Mouse (Mus musculus) gastrocnemius, adult 8-10 months (tissue): ENCODE data around the gene Prss12. TPM values are rescaled to one million over a fixed set of nuclear protein-coding genes. Genes with fewer than 3 reads are reported as not detected.

ENCODE experiments used
- DNase-seq, 2 experiments: peaks; one replicate each; pipeline ENCODE4 v3.0.0; 2022; ENCODE audit warnings: low spot score in 2 of 2
- total RNA-seq, 4 experiments: library from RNA; stranded (reverse); gene quantifications; 2 replicates each; pipeline ENCODE4 v1.2.4; 2022

Prss12 gene
- total RNA-seq, result under 1 TPM; 0.19 to 0.52 (median 0.34) TPM

DNA sequence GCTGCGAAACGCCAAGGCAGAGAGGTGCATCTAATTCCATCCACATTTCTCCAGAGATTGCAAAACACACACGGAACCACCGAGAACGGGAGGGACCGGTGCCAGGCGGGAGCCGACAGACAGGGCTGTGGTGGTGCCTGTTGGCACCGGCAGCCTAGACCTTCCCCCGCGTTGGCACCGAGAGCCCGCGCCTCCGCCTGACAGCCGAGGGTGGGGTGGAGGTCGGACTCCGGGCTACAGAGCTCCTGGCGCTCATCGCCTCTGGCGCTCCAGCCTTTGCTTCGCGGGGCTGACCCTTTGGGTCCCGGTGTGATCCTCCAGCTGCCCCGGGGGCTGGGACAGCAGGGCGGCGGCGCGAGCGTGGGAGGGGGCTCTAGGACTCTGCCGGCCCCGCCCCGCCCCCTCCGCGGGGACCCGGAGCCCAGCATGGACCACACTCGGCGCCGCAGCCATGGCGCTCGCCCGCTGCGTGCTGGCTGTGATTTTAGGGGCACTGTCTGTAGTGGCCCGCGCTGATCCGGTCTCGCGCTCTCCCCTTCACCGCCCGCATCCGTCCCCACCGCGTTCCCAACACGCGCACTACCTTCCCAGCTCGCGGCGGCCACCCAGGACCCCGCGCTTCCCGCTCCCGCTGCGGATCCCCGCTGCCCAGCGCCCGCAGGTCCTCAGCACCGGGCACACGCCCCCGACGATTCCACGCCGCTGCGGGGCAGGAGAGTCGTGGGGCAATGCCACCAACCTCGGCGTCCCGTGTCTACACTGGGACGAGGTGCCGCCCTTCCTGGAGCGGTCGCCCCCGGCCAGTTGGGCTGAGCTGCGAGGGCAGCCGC, at the start of gene Prss12:
Gene Prss12 (plus strand): TSS at position 206 of the 830 bp plus-strand sequence.
- DNase-seq, result peak in 1 of 2 experiments; percentile 3

DNA sequence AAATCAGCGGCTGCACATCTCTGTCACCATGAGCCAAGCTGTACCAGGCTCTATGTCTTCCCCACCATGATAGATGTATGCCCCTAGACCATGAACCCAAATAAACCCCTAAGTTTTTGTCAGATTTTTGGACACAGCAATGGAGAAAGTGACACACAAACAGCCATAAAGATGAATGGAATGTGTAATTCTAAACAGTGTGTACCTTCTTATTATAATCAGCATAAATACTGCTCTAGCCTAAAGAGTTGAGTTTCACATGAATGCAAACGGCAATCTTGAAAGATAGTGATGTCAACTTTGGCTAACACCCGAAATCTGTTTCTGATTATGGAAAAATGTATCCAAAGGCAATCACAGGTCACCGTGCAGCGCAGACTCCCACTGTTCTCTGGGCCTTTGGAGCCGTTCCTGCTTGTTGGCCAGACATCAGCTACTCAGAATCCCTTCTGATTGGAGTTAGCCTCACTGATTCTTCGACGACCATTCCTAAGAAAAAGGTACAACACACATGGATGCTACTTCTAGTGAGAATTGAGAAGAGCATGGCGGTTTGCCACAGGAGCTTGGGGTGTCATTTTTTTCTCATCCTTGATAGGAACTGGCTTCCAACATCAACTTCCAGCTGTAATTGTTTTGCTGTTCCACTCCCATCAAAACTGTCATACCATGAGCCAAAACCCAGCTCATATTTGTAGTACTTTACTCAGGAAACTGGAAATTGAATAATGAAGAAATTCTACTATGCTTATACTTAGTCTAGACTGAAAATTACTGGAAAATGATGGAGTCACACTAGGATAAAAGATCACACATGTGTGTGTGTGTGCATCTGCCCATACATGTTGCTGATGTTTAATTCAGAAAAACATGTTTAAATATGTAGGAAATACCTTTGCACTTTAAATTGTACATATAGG, 48.9 kb upstream of the Prss12 start:
- no peak for DNase-seq

DNA sequence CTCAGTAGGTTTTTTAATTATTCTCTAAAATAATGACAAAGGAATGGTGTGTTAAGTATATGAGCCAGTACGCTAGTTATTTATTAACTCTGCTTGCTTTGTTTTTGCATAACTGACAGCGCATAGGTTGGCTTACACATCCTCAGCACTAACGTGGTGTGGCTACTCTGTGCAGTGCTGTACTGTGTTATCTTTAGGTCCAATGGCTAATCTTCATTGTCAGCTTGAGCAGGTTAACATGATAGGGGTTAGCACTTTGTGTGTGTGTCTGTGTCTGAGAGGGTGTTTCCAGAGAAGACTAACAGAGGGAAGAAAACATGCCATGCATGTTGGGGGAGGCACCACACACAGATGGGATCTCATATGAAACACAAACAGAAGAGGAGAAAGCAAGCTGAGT, 41.8 kb upstream of the Prss12 start:
- DNase-seq, result no peak

DNA sequence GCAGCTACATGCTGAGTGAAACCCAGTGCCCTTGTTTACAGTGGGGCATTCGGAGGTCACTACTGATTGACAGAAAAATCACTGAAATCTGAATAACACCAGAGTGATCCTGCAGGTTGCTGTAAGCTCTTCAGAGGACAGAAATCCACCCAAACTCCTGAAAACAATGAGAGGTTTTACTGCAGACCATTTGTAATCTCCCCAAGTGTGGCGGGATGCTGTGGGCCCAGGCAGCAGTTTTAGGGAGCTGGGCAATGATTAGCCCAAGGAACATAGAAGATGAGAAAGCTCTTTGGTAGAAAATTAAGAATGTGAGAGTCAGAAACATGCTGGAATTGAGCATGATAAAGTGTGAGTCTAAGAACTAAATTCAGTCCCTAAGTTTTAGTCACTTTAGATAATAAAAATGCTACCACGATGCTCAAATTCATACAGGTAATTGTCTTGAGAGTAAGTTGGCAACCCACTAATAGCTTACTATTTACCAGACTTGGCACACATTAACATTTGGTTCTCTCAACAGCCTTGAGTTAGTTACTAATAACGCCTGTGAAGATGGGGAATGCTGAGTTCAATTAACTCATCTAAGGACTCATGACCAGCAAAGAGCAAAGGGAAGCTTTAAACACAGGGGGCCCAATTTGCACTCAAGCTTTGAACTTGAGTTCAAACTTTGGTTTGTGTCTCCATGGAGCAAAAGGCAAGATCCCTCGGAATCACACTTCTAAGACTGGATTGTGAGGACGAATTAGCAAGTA, 34.7 kb upstream of the Prss12 start:
- DNase-seq, result no peak

DNA sequence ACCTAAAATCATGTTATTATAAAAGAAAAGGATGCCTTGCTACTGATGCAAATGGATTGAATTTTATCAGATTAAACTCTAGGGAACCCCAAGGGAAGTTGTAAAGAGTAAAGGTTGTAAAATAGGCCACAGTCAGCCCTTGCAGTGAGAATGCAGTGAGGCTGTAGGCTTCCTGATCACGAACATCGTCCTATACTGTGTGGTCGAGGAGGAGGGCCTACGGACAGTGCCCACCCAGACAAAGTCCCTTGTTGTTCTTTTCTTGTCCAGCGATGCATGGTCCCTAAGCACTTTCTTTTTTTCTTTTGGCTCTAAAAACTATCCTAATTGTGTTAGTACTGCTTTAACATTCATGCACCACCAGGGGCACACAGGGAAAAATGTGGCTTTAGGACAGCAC, 33.5 kb upstream of the Prss12 start:
- no peak for DNase-seq

DNA sequence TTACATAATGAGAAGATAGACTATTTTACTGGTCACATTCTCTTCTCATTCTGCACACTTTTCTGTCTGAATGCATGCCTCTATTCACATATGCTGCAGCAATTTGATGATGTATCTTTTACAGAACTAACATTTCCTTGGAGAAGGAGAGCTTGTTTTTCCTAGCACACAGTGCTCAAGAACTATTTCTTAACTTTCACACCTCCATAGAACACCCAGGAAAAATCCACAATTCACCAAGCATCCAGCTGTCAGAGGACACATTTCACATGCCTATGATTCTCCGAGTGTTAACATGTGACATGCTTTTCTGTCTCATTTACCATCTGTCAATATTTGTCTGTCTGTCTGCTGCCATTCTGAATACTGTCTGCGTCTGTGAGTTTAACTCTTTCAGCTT, 21.1 kb upstream of the Prss12 start:
- DNase-seq, result no peak

DNA sequence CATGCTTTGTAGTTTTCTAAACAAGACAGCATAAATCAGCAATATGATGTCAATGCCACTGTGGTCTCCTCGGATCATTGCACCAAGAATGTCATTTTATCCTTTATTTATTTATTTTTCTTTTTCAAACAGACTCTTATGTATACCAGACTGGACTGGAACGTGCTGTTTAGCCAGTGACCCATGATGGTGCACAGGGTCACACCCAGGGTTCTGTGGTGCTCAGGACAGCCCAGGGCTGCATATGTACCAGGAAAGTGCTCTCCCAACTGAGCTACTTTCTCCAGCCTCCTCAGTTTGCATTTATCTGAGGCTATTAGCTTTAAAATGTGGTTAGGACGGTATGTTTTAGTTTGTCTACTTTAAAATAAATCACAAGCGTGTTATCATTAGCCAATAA, 18.7 kb upstream of the Prss12 start:
- DNase-seq, result no peak

DNA sequence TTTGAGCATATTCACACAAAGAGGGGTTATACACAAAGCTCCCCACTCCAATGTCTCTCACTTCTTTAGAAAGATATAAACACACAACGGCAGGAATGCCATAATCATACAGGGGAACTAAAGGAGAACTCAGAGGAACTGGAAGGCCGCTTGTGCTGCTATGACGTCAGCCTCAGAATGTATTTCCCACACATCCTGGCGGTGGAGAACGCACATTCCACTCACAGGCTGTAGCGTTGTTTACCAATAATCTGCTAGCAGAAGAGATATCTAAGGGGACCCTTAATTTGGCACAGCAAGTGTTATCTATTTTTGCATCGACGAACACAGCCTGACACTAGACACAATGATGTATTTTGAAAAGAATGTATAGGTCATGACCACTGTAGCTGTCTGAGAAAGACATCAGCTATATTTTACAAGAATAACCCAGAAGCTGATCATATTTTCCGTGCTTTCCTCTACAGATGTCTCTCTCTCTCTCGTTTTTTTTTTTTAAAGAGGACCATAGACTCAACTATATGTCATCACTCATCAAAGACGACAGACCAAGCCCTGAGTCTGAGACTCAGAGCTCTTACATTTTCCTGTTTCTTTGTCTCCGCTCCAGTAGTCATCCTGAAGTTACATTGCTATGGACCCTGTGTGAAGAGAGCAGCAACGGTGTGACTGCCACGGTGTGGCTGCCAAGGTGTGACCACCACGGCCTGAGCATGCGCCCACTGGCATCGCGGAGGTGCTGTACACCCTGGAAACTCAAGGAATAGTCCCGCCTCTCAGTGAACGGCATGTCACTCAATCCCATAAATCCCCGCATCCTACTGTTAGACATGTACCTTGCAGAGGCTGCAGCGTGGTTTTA, 16.9 kb upstream of the Prss12 start:
- DNase-seq, result no peak

DNA sequence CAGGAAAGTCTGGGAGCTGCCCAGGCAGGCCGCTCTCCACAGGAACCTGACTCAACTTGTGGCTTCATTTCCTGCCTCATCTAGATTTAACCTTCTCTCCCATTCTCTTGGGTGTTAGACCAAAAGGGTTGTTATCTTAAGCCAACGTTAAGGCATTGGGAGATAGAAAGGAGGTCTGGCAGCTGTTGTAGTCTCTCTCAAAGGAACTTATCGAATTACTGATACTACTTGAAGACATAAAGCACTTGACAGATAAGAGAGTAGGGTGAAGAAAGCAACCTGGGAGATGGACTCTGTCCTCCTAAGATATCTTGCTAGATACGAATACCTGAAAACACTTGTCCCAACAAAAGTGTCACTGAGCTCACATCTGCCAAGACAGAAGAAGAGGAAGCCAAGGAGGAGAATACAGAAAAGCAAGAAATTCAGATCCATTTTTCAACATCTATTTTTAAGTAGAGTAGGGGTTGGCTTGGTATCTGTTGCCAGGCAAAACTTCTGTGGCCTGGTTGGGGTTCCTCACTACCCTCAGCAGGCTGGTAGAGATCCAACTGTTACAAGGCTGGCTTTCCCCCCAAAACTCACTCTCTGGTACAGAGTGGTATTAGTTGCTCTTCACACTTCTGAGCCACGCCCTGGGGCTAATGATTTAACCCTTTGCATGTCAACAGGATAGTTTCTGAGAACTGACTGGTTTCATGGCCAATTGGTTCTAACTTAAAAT, 14.6 kb upstream of the Prss12 start:
- no peak for DNase-seq

DNA sequence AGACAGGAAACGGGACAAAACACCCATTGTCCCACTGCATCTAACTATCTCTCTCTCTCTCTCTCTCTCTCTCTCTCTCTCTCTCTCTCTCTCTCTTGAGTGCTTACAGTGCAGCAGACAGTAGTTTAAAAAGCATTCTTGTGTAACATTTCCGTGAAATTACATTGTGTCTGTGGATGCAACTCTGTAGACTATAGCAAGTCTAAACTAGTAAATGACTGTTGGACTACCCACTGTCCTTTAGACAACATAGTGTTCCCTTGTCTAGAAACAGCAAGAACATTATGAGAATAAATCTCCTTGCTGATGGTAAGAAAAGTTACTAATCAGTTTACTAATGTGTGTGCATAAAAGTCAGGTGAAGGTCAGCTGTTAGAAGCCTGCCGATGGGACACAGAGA, 13.4 kb upstream of the Prss12 start:
- no peak for DNase-seq

DNA sequence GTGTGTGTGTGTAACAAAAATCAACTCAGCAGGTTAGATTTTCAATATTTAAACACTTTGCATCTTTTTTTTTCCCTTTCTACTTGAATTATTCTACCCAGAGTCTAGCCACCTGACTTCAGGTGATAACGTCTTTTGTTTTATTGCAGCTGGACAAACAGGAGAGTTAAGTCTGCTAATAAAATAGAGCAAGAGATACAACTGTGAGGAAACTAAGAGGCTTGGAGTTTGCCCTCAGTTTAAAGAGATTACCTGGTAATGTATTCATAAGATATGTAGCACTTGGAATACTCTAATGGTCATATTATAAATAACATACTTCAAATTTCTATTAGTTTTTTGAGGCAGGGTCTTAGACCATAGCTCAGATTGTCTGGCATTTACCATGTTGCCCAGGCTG, 9.1 kb upstream of the Prss12 start:
- DNase-seq, result no peak

DNA sequence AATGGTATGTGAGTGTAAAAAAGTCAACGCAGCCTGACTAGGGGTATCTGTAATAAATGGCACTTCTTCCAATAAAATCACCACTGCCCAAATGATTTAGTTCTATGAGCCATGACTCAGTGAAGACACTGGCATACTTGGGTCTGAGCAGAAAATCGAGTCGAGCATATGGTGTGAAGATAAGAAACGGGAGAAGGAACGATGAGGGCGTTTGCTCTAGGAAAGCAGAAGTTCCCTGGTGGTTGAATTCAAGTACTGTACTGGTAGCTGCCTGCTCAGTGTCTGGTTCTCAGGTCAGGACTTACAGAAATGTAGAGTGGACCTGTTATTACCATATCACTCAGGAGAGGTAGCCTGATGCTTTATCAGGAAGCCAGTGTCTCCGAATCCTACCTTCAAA, 6.2 kb upstream of the Prss12 start:
- no peak for DNase-seq

DNA sequence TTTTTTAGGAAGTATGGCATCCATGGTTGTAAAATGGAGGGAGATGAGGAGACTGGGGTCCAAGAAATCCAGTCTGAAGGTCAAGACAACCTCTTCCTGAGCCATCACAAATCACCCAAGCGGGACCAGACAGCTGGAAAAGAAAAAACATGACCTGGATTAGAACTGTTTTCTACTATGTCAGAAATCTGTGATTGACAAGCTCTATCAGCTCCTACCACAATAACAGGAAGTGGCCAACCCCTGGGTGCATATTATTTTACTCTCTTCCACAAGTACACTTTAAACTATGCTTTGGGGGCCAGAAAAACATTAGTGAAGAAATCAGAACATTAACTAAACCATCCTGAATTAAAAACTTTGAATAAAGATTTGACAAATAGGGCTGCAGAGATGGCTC, 2.2 kb upstream of the Prss12 start:
- no peak for DNase-seq

DNA sequence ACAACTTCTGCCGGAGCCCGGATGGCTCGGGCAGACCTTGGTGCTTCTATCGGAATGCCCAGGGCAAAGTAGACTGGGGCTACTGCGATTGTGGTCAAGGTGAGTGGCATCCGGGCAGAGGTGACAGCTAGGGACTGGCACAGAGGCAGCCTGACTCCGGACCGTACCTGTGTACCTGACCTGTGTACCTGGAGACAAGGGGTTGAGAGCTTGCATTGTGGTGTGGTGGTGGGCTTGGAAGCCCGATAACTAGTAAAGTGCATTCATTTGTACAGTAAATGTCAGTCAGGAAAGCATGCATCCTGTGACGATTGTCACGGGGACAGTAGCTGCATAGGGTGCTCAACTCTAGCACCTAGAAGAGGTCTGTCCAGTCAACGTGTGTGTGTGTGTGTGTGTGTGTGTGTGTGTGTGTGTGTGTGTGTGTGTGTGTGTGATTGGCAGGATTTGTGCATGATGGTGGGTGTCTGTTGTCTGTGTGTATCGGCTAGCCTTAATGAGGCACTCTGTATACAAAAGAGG, 886 bp downstream of the Prss12 start:
- no peak for DNase-seq

DNA sequence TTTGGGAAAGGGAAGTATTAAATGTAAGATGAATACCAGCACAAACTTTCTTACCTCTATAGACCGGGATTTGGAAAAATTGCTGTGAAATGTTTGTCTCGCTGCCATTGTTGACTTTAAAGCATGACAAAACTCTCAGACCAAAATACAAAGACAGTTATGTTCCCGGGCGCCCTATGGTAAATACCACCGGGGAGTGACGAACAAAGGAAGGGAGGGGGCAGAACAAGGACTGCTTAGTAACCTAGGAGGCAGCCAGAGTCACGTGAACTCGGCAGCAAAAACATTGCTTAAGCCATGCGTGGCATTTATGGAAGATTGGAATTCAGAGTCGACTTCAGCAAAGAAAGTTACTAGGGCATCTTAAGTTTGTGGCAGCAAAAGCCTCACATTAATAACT, 1.4 kb downstream of the Prss12 start:
- no peak for DNase-seq

DNA sequence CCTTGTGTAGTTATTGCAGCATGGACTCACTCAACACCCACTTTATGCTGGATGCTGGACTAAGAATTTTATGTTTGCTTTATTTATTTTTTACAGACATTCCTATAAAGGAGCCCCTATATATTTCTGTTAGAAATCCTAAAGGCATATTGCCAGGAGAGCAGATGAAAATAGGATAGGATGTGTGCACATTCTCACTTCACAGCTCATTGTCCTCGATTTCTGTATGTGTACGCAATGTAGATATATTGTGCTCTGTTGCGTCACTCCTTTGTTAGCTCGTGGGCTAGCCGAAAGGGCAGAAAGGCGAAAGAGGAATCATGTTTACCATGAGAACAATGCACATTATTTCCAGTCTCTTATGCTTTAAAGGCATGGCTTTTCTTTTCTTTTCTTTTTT, 3.4 kb downstream of the Prss12 start:
- DNase-seq, result no peak

DNA sequence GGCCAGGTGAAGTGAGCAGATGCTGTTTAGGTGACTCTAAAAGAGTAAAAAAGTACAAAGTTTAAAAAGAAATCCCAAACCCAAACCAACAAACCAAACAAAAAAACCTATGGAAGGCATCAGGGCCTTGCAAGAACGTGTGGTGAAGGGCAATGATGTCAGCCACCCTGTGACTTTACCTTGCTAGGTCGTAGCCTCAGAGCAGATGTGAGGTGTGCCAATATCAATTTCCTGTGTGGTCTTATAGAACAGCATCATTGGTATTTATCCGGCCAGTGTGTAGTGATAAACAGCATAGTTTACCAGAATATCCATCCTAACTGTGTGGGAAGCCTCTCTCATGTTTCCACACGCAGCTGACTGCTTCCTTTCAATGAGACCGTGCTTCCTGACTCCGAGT, 6.2 kb downstream of the Prss12 start:
- no peak for DNase-seq

DNA sequence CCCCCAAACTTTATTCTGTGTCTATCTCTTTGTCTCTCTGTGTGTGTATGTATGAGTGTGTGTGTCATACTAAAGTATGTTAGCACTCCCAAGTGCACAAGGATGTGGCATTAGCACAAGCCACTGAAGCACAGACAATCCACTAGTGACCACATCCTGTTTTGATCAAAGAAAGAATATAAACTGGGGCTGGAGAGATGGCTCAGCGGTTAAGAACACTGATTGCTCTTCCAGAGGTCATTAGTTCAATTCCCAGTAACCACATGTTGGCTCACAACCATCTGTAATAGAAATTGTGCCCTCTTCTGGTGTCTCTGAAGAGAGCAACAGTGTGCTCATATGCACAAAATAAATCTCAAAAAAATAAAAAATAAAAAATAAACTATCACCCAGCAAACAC, 12.8 kb downstream of the Prss12 start:
- no peak for DNase-seq

DNA sequence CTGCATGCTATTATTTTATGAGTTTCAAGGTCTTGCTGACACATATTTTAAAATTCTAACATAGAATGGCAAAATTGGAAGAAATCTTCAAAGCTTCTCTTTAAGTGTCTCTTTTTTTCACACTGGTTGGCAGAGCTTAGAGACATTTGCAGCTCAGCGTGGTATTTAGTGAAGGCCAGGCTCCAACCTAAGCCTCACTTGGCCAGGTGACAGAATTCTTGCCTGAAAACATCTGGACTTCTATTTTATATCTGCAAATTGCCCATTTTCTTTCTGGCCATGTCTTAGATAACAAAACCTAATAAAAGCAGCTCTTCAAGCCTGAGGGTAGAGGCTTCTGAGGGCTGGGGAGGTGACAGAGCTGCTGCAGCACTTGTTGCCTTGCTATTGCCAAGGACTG, 13.7 kb downstream of the Prss12 start:
- DNase-seq, result no peak

DNA sequence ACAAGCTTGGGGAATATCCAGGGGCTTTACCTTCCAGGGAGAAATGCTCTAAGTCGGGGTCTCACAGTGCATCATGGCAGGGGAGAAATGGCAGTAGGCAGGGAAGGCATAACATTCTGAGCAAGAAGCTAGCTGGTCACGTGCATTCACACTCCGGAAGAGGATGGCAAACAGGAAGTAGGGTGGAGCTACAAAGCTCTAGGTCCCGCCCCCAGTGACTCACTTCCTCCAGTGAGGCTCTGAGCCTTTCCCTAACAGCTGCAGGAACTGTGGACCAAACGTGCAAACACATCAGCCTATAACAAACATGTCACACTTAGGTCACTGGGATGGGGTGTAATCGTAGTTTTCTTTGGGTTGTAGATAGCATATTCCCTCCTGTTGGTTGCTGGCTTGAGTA, 15.6 kb downstream of the Prss12 start:
- no peak for DNase-seq
